Mouse (Mus musculus): ENCODE data around the gene Olfr700.
"Not testable (repeated sequence)": the region's sequence is repeated elsewhere in the genome, so short reads cannot be mapped to it uniquely, and the experiment has no call there.

Olfr700 gene

GRCm38 (mm10) chr7:106808734-106809133, at the start of gene Olfr700:
TSS of gene Olfr700 (minus strand) at chr7:106808834.
- no peak for DNase-seq (ENCODE audit: low spot score in 2 of 2)

GRCm38 (mm10) chr7:106843060-106843459, 34.4 kb upstream of the Olfr700 start, which contains the start of gene Olfr703:
TSS of gene Olfr703 (plus strand) at chr7:106843360.
- no peak for DNase-seq (ENCODE audit: low spot score in 2 of 2)

GRCm38 (mm10) chr7:106833793-106834192, 25.2 kb upstream of the Olfr700 start, which contains the start of gene Olfr702:
TSS of gene Olfr702 (minus strand) at chr7:106833893.
- no peak for DNase-seq (ENCODE audit: low spot score in 2 of 2)

DNA sequence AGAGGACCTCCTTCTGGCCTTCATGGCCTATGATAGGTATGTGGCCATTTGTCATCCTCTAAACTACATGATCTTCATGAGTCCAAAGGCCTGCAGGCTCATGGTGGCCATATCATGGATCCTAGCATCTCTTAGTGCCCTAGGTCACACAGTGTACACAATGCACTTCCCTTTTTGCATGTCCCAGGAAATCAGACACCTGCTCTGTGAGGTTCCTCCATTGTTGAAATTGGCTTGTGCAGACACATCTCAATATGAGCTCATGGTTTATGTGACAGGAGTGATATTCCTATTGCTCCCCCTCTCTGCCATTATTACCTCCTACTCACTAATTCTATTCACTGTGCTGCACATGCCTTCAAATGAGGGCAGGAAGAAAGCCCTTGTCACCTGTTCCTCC, 9.8 kb upstream of the Olfr700 start:
- DNase-seq (ENCODE audit: low spot score in 2 of 2) = no peak

GRCm38 (mm10) chr7:106815775-106816174, 7.1 kb upstream of the Olfr700 start:
- DNase-seq (ENCODE audit: low spot score in 2 of 2) = no peak

GRCm38 (mm10) chr7:106813829-106814228, 5.2 kb upstream of the Olfr700 start, which contains the start of gene Olfr701:
TSS of gene Olfr701 (plus strand) at chr7:106814129.
- DNase-seq (ENCODE audit: low spot score in 2 of 2) = no peak

GRCm38 (mm10) chr7:106793098-106793497, 15.5 kb downstream of the Olfr700 start, which contains the start of gene Olfr699:
TSS of gene Olfr699 (minus strand) at chr7:106793198.
- DNase-seq (ENCODE audit: low spot score in 2 of 2) = no peak

DNA sequence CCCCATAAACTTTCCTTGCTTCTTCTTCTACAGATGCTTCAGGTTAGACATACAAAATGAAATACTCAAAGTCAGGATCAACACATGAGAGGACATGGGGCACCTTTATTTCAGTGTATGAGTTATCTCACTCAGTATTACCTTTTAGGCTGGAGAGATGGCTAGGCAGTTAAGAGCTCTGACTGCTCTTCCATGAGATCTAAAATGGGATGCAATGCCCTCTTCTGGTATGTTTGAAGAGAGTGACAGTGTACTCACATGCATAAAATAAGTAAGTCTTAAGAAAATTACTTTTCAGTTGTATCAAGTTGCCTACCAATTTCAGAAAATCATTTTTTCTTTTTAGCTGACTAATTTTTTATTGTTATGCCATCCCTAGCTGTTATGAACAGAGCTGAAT, 20.3 kb downstream of the Olfr700 start:
- no peak for DNase-seq (ENCODE audit: low spot score in 2 of 2)

- not testable (repeated sequence) for DNase-seq (ENCODE audit: low spot score in 2 of 2)
Measured at GRCm38 (mm10) chr7:106761008-106761407, 47.6 kb downstream of the Olfr700 start.

DNA sequence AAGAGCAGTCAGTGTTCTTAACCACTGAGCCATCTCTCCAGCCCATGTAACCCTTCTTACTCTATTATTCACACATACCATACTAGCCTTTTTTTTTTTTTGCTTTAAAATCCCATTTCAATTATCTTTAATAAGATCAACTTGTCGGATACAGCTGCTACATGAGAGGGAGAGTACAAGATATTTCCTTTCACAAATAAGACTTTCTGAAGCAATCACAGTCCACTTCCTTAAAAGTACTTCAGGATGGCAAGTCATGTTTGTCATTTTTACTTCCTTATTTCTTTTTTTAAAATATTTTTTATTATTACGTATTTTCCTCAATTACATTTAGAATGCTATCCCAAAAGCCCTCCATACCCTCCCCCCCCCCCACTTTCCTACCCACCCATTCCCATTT, 49.8 kb downstream of the Olfr700 start:
- DNase-seq (ENCODE audit: low spot score in 2 of 2) = no peak
